Mouse (Mus musculus): ENCODE results near the gene Copz1. TPM values are rescaled to one million over a fixed set of nuclear protein-coding genes. Genes with fewer than 3 reads are reported as not detected.
"Not testable (repeated sequence)": the region's sequence is repeated elsewhere in the genome, so short reads cannot be mapped to it uniquely, and the experiment has no call there.

The Copz1 gene
- polyA plus RNA-seq, 1 experiment = 86.2 TPM

DNA sequence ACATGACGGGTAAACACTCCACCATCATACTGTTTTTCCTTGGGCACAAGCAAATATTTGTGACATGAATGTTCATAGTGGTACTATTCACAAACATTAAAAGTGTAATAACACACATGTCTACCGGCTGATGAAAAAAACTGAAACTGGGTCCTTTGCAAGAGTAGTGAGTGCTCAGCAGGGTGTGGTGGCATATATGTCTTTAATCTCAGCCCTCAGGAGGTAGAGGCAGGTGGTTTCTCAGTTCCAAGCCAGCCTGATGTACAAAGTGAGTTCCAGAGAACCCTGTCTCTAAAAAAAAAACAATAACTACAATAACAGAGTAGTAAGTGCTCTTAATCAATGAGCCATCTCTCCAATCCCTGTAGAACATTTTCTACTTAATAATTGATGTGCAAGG lies 7.7 kb upstream of the Copz1 start:
- Histone ChIP-seq H3K4me3 (replicated peaks; ENCODE audit: extremely low read depth, low read depth, low read length) (no peak overlapping the region), H3K4me1 (ENCODE audit: control insufficient read depth, insufficient read depth, low read length) (no peaks in the 10 kb centered on the region)
- WGBS = 88% methylated on average over 2 of the region's 2 CpGs
- DNase-seq = no peak
- no peak for TF ChIP-seq POLR2A (IDR thresholded peaks at IDR 0.05; ENCODE audit: borderline replicate concordance, extremely low read depth, low read depth, low read length)
- TF ChIP-seq CTCF (IDR thresholded peaks at IDR 0.05; ENCODE audit: insufficient read depth, low read length) = no peak

GRCm38 (mm10) chr15:103268903-103269302 lies 3.6 kb upstream of the Copz1 start:
- TF ChIP-seq POLR2A (IDR thresholded peaks at IDR 0.05; ENCODE audit: borderline replicate concordance, extremely low read depth, low read depth, low read length) (no peak), CTCF (IDR thresholded peaks at IDR 0.05; ENCODE audit: insufficient read depth, low read length) (no peak)
- no peak for DNase-seq
- peaks cover 5% of the 10 kb centered on the region for H3K4me1 ChIP-seq (ENCODE audit: control insufficient read depth, insufficient read depth, low read length)
- no peak overlapping the region for H3K4me3 ChIP-seq (replicated peaks; ENCODE audit: extremely low read depth, low read depth, low read length)
- 71% methylated on average over 4 of the region's 4 CpGs for WGBS

DNA sequence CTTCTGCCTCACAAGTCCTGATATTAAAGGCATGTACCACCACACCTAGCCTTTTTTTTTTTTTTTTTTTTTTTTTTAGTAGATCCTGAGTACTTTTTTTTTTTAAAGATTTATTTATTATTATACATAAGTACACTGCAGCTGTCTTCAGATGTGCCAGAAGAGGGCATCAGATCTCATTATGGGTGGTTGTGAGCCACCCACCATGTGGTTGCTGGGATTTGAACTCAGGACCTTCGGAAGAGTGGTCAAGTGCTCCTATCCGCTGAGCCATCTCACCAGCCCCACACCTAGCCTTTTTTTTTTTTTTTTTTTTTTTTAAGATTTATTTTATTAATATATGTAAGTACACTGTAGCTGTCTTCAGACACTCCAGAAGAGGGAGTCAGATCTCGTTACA lies 3.4 kb downstream of the Copz1 start:
- WGBS = 89% methylated on average over 3 of the region's 3 CpGs
- H3K4me3 ChIP-seq (replicated peaks; ENCODE audit: extremely low read depth, low read depth, low read length); DNase-seq: not testable (repeated sequence)
- H3K4me1 ChIP-seq (ENCODE audit: control insufficient read depth, insufficient read depth, low read length) = peaks cover 10% of the 10 kb centered on the region

GRCm38 (mm10) chr15:103277949-103278348 lies 5.4 kb downstream of the Copz1 start:
- no peak for TF ChIP-seq POLR2A (IDR thresholded peaks at IDR 0.05; ENCODE audit: borderline replicate concordance, extremely low read depth, low read depth, low read length)
- TF ChIP-seq CTCF (IDR thresholded peaks at IDR 0.05; ENCODE audit: insufficient read depth, low read length) = no peak
- peaks cover 10% of the 10 kb centered on the region for H3K4me1 ChIP-seq (ENCODE audit: control insufficient read depth, insufficient read depth, low read length)
- no peak overlapping the region for H3K4me3 ChIP-seq (replicated peaks; ENCODE audit: extremely low read depth, low read depth, low read length)
- 72% methylated on average over 7 of the region's 7 CpGs for WGBS
- no peak for DNase-seq

GRCm38 (mm10) chr15:103279750-103280149 lies 7.2 kb downstream of the Copz1 start:
- TF ChIP-seq CTCF (IDR thresholded peaks at IDR 0.05; ENCODE audit: insufficient read depth, low read length) = no peak
- no peak for TF ChIP-seq POLR2A (IDR thresholded peaks at IDR 0.05; ENCODE audit: borderline replicate concordance, extremely low read depth, low read depth, low read length)
- H3K4me3 ChIP-seq (replicated peaks; ENCODE audit: extremely low read depth, low read depth, low read length) = no peak overlapping the region
- no peak for DNase-seq
- H3K4me1 ChIP-seq (ENCODE audit: control insufficient read depth, insufficient read depth, low read length) = no peaks in the 10 kb centered on the region; the same call in 1 of the 2 replicates
- 49% methylated on average over 3 of the region's 3 CpGs for WGBS

- 50% methylated on average over 3 of the region's 3 CpGs for WGBS
- H3K4me3 ChIP-seq (replicated peaks; ENCODE audit: extremely low read depth, low read depth, low read length) = no peak overlapping the region
- no peak for DNase-seq
- TF ChIP-seq POLR2A (IDR thresholded peaks at IDR 0.05; ENCODE audit: borderline replicate concordance, extremely low read depth, low read depth, low read length) (no peak), CTCF (IDR thresholded peaks at IDR 0.05; ENCODE audit: insufficient read depth, low read length) (peak; percentile 71)
- H3K4me1 ChIP-seq (ENCODE audit: control insufficient read depth, insufficient read depth, low read length) = peaks cover 3% of the 10 kb centered on the region
Observed at GRCm38 (mm10) chr15:103280817-103281464, 8.4 kb downstream of the Copz1 start.

DNA sequence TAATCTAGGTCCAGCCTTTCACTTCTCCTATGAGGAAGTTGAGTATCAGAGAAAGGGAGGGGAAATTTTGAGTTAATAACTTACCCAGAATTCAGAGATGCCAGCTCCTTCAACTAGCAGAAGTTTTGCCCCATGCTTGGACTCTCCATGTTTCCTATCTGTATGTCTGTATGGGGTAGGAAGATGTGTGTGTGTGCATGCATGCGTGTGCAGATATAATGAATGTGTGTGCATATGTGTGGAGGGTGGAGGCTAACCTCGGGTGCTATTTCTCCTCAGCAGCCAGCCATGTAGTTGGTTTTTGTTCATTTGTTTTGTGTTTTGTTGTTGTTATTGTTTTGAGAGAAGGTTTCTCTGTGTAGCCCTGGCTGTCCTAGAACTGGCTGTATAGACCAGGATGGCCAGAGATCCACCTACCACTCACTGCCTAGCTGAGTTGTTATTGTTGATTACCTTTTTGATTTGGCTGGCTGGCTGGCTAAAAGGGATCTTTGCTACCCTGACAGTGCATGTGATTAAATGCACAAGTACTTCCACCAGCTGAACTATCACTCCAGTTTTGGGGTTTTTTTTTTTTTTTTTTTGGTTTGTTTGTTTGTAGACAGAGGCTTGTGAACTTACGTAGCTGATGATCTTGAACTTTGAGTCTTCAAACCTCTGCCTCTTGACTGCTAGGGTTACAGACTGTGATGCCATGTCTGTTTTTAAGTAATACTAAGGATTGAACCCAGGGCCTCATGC lies 9.1 kb downstream of the Copz1 start:
- Histone ChIP-seq H3K4me3 (replicated peaks; ENCODE audit: extremely low read depth, low read depth, low read length) (no peak overlapping the region), H3K4me1 (ENCODE audit: control insufficient read depth, insufficient read depth, low read length) (peaks cover 8% of the 10 kb centered on the region)
- TF ChIP-seq CTCF (IDR thresholded peaks at IDR 0.05; ENCODE audit: insufficient read depth, low read length) = no peak
- no peak for TF ChIP-seq POLR2A (IDR thresholded peaks at IDR 0.05; ENCODE audit: borderline replicate concordance, extremely low read depth, low read depth, low read length)
- DNase-seq = no peak
- 85% methylated on average over 3 of the region's 3 CpGs for WGBS

- WGBS = 67% methylated on average over 3 of the region's 3 CpGs
- H3K4me3 ChIP-seq (replicated peaks; ENCODE audit: extremely low read depth, low read depth, low read length) = no peak overlapping the region
- peaks cover 8% of the 10 kb centered on the region for H3K4me1 ChIP-seq (ENCODE audit: control insufficient read depth, insufficient read depth, low read length)
- DNase-seq = peak; percentile 52
- no peak for TF ChIP-seq POLR2A (IDR thresholded peaks at IDR 0.05; ENCODE audit: borderline replicate concordance, extremely low read depth, low read depth, low read length)
- peak; percentile 70 for TF ChIP-seq CTCF (IDR thresholded peaks at IDR 0.05; ENCODE audit: insufficient read depth, low read length)
Observed at GRCm38 (mm10) chr15:103284066-103284465, 11.6 kb downstream of the Copz1 start.

- Histone ChIP-seq H3K4me3 (replicated peaks; ENCODE audit: extremely low read depth, low read depth, low read length) (no peak overlapping the region), H3K4me1 (ENCODE audit: control insufficient read depth, insufficient read depth, low read length) (peaks cover 8% of the 10 kb centered on the region)
- no peak for TF ChIP-seq POLR2A (IDR thresholded peaks at IDR 0.05; ENCODE audit: borderline replicate concordance, extremely low read depth, low read depth, low read length)
- peak; percentile 29; the same call in 1 of the 2 replicates for TF ChIP-seq CTCF (IDR thresholded peaks at IDR 0.05; ENCODE audit: insufficient read depth, low read length)
- 41% methylated on average over 2 of the region's 2 CpGs for WGBS
- DNase-seq = no peak
Observed at GRCm38 (mm10) chr15:103284647-103285046, 12.1 kb downstream of the Copz1 start.
